Mouse (Mus musculus) liver, postnatal 0 days (tissue): ENCODE results near the gene Fat3.

Experiments
- CTCF ChIP-seq: sonication (generic); IDR thresholded peaks from 2 replicates; pipeline ENCODE4 v1.5.1; 2016; ENCODE audit warnings: antibody characterized with exemption, low read depth
- EP300 ChIP-seq: IDR thresholded peaks from 2 replicates; pipeline ENCODE4 v1.6.1; 2016; ENCODE audit warnings: antibody characterized with exemption, low read depth, mild to moderate bottlenecking

DNA sequence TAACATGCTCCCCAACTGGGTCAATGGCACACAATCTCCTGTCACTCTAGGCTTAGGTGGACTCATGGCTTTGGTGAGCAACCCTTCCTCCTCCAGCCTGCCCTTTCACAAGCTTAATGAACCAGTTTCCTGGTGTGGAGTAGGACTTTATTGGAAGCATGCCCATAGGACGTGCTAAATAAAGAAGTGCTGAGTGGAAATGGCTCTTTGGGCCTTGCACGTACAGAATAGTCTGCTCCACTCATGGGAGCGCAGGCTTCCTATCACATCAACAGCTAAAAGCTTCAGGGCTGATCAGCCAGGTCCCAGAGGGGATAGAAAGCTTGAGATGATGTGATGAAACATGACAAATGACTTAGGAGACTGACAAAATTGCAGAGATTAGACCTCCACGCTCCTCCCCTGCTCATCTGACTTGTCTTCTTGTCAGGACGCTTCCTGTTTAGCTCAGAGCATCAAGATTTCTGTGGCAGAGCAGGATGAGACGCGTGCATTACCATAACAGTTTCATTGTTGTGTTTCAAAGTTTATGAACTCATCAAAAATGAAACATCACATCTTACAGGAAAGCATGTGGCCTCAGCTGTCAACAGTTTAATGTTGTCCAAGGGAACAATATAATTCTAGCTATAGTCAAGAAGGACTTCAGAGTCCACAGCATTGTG is 386.1 kb downstream of the Fat3 start:
- TF ChIP-seq EP300 = no peak
- no peak for TF ChIP-seq CTCF
